Mouse (Mus musculus) cerebellum, adult (tissue): Measurements from ENCODE around the gene Efcab11.
"Not testable (repeated sequence)": the region's sequence is repeated elsewhere in the genome, so short reads cannot be mapped to it uniquely, and the experiment has no call there.

Experiments used
- ATAC-seq: cut with Nextera tagmentation; 2 replicates; pipeline ENCODE4 v1.9.2; 2017; ENCODE audit warnings: mild to moderate bottlenecking, moderate library complexity, mixed read lengths; ENCODE audit not compliant: insufficient number of reproducible peaks, low FRiP score, low TSS enrichment

Efcab11 gene

GRCm38 (mm10) chr12:99819186-99819974 lies 64.9 kb downstream of the Efcab11 start:
- ATAC-seq = no peak

DNA sequence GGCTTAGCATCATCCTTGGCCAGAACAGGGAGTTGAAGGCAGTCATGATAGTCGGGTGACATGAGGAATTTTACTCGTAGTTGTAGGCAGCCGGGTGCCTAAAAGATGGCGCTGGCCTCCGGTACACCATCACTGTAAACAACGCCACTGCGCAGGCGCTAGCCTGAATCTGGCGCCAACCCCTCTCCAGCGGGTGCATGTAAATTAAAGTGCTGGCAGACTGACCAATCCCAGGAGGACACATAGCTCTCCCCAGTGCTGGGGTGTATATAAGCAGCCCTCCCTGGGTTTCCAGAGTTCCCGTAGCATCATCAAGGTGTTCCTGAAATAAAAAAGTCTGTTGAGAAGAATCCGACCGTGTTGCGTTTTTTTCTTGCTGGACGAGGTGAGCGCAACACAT lies 66.2 kb downstream of the Efcab11 start:
- not testable (repeated sequence) for ATAC-seq

DNA sequence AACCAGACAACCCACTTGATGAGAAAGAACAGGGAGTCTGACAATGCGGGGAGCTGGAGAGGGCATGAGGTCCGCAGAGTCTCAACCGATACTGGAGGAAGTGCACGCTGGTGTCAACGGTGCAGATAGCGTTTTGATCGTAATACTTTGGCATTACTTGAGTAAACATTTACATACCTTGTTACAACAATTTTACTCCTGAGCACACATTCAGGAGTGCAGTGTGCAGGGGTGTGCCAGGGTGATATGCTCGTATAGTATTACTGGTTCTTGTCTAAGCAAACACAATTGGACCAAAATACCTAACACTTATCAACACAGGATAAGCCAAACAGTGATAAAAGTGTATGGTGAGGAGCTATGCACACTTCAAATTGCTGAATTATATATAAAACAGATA lies 69.0 kb downstream of the Efcab11 start:
- no peak for ATAC-seq

DNA sequence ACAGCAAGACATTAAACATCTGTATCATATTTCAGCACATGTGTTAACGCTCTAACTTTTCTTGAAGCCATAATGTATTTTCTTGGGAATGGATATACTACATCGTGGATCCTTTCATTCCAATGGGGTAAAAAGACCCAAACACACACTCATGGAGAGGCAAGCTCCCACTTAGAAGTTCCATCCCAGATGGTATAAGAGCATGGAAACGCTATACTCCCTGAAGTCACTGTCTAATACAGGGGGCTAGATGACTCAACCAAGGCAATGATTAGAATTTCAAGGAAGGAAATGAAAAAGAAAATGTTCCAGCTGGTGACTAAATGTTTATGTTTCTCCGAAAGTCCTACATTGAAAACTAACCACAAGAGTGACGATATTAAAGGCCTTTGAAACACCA lies 76.3 kb downstream of the Efcab11 start:
- no peak for ATAC-seq

DNA sequence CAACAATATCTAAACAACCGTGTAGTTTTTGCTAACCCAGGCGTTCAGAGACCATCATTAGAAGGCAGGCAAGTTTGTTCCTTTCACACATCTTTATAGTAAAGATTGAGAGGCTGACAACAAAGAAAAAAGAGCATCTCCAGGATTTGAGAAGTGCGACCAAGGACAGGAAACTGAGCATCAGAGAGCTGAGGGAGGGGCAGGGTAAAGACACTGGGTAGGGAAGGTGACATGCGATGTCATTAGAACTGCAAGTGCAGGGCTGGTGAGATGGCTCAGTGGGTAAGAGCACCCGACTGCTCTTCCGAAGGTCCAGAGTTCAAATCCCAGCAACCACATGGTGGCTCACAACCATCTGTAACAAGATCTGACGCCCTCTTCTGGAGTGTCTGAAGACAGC lies 77.5 kb downstream of the Efcab11 start:
- not testable (repeated sequence) for ATAC-seq

- no peak for ATAC-seq
Measured at GRCm38 (mm10) chr12:99795921-99796320, 88.3 kb downstream of the Efcab11 start.

DNA sequence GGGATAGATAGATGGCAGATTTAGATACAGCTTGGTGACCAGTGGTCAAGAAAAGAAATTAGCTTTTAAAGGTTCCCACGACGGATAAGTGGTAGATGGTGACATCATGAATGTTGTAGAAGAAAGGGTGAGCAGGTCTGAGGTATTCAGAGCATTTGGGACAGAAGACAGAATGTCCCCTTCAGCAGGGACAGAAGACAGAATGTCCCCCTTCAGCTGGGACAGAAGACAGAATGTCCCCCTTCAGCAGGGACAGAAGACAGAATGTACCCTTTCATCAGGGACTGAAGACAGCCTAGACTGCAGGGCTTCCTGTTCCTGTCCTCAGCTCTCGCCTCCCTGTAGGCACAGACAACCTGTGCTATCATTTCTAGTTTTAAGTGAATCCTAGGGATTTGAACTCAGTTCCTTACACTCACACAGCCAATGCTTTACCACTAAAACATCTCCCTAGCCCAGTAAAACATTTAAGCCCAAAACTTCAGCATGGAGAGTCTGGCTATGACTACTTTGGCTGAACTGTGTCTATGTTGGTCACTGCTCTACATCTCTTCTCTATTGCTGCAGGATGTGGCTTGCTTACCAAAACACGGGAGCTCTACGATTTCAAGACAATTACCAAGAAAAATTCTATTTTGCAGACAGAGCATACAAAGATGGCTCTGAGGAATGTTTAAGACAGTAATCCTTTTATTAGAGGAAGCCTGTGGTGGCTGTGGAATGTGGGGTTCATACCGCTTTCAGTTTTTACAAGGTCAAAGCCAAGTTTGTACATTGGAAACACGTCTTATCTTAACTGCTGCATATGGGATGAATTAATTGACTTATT lies 89.2 kb downstream of the Efcab11 start:
- ATAC-seq = no peak

DNA sequence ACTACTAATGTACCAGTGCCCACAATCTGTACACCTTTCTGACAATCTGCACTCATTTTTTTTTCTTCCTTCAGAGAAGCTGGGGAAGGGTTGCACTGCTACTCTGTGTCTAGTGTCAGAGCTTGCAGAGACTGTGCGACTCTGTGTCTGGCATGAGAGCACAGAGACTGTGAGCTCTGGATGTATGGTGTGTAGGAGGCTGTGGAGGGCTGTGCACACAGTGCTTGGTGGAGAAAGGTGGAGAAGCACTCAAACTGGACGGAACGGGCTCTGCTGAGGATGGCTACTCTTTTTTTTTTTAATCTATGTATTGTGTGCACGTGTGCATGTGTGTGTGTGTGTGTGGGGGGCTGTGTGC lies 90.1 kb downstream of the Efcab11 start:
- no peak for ATAC-seq

GRCm38 (mm10) chr12:99793465-99794157 lies 90.6 kb downstream of the Efcab11 start:
- ATAC-seq = no peak

- ATAC-seq = no peak
Measured at GRCm38 (mm10) chr12:99789283-99789960, 94.8 kb downstream of the Efcab11 start.

DNA sequence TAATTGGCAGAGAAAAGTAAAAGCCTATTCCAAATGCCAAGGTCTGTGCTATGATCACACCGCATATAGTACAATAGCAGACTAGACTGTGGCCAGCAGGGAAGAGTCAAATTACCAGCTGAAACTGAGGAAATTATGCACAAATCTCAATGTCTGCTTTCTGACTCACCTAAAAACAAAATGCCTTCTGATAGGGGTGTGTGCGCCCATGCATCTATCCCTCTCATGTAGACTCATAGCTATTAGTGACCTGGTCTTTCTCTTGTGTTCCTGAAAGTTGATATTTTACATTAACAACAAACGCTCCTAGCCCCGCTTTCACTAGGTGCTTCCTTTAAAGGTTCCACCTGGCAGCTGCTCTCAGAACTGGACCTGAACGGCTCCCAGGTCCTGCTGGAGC lies 102.5 kb downstream of the Efcab11 start:
- ATAC-seq = no peak

DNA sequence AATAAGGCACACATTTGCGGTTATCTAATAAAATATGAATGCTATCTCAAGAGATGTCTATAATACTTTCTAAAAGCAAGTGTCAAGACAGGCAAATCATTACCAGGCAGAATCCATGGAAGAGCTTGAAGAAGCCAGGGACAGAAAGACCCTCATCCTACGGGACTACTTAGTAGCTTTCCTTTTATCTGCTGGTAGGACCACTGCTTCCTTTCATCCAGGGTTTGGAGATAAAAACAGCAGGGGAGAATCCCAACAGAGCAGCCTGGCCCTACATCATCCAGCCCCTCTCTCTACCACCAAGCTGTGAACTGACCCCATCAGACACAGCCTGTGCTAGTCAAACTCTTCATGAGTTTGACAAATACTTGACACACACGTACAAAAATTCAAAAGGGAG lies 103.8 kb downstream of the Efcab11 start:
- ATAC-seq = no peak

GRCm38 (mm10) chr12:99779908-99780307 lies 104.3 kb downstream of the Efcab11 start:
- no peak for ATAC-seq

DNA sequence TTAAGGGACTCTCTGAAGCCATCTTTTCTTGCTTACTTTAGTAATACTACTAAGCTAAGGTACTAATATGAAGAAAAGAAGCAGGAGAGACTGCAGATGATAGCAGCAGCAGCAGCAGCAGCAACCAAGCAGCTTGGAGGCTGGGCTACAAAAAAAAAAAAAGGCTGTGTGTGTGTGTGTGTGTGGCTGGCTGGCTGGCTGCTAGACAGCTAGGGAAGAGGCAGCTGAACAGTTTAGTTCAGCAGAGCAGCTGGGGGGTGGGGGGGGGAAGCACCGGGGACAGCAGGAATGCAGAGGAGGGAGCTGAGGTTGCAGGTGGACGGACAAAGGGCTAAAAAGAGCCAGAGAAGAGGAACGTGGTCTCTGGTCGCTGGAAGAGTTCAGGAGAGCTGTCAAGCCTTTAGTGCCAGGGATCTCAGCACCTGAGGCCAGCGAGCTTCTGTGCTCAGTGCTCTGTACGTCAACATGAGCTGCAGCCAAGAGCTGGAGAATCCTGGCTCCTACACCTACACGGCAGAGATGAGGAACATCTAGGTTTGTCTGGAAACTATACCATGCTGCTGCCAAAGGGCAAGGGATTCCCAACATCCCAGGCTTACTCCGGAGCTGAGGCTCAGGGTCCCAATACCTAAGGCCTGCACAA lies 107.6 kb downstream of the Efcab11 start:
- ATAC-seq = no peak

- ATAC-seq = no peak
Measured at GRCm38 (mm10) chr12:99774864-99775263, 109.4 kb downstream of the Efcab11 start.

DNA sequence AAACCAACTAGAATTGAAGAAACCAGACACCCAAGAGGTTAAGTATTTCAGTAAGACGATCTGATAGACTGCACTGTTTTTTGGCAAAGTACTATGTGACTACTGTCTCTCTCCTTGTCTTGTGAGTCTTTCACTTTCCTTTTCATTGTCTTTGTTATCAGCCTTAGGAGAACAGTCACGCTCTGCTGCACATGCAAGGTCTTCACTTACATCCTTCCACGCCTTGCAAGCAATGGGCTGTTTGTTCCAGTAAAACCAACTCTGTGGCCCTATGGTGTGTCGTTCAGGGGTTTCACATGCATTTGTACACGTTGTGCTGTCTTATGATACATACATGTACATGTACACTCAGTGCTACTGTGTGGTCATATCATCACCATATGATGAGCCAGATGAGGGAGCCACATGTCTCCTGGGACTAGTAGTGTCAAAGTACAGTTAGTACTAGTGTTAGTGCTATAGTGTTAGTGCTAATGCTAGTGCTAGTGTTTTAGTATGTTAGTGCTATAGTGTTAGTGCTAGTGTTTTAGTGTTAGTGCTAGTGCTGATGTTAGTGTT lies 110.5 kb downstream of the Efcab11 start:
- ATAC-seq = no peak

DNA sequence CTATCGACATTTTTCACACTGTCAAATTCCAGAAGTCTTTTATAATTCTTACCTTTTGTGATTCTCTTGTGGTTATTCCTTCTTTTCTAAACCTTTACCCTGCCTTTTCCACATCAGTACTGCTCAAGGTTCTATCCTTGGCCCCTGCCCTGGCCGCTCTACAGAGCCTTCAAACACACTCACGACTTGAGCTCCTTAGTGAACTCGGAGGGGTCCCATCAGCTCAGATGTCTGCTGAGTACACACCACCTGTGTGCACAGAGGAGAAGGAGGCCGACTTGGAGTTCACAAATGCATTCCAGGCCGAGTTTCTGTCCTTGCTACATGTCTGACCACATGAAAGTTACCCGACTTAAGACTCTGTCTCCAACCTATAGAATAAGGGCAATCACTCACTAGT lies 113.2 kb downstream of the Efcab11 start:
- ATAC-seq = no peak

GRCm38 (mm10) chr12:99769626-99770025 lies 114.6 kb downstream of the Efcab11 start:
- ATAC-seq = no peak

- ATAC-seq = no peak
Measured at GRCm38 (mm10) chr12:99767691-99768090, 116.5 kb downstream of the Efcab11 start.

- ATAC-seq = no peak
Measured at GRCm38 (mm10) chr12:99765979-99766378, 118.3 kb downstream of the Efcab11 start.
